Mouse (Mus musculus) olfactory bulb, adult 2 months (tissue): ENCODE results near the gene Hist1h2af.

Source experiments
- CTCF ChIP-seq: fragments of 200-500 bp; IDR thresholded peaks from 2 replicates; pipeline ENCODE4 v1.5.1; 2012; ENCODE audit warnings: low read depth, mild to moderate bottlenecking, low read length, moderate library complexity; ENCODE audit not compliant: insufficient read depth
- POLR2A ChIP-seq: fragments of 200-500 bp; IDR thresholded peaks from 2 replicates; pipeline ENCODE4 v1.6.1; 2012; ENCODE audit warnings: mild to moderate bottlenecking, low read depth, low read length, moderate library complexity; ENCODE audit not compliant: insufficient read depth

- no peak for TF ChIP-seq POLR2A
- TF ChIP-seq CTCF, result no peak
These were observed 13.0 kb downstream of the Hist1h2af start for GRCm38 (mm10) chr13:23546694-23547093.
